9 mouse cellular contexts compared by ENCODE assay signal in genomic region chr1:45311388-45311787, GRCm38 (mm10). TPM values are rescaled to one million over a fixed set of nuclear protein-coding genes. Genes with fewer than 3 reads are reported as not detected.
A peak's percentile ranks its signal among the peaks of the same experiment; 100 is the strongest.
DNase-seq lines count a peak whose midpoint lies in the region; ATAC-seq and TF ChIP-seq lines count a peak whose summit lies in the region.
"Had no signal": no experiment of that assay in that cellular context is flagged by ENCODE, and none has a peak within 500 bp of the region (broad histone marks: within the 10 kb centered on the region; RNA-seq: fewer than 3 reads in every experiment).

Gene Col3a1, plus strand, starts transcription at chr1:45311538.

- H3K79me2 ChIP-seq in heart, adult 2 months (replicated peaks; ENCODE audit: control insufficient read depth, insufficient read depth, low read length), result no peaks in the 10 kb centered on the region

- ATAC-seq in megakaryocyte progenitor cell, adult 5-6 weeks (replicated peaks; ENCODE audit: poor library complexity), result no peak

- peak within 1 kb of the TSS; percentile 33 for H3K4me3 ChIP-seq in heart, adult 2 months
- peak within 1 kb of the TSS; percentile 49 for H3K4me3 ChIP-seq in lung, adult 2 months (replicated peaks; ENCODE audit: extremely low read depth, low read depth, low read length)

- peak; percentile 91 for DNase-seq in 3T3-L1 (ENCODE audit: low read depth, low spot score)
- DNase-seq in embryo, embryonic 11 days, result peak; percentile 68
- peak; percentile 70 to 71 for DNase-seq in heart, adult 2 months
- DNase-seq in kidney, adult 18-20 months, result peak; percentile 11
- DNase-seq in lung, adult 2 months, result no peak
- DNase-seq in ovary, postnatal 36 days (ENCODE audit: low spot score), result peak; percentile 44
- DNase-seq in spleen, adult 12 weeks (ENCODE audit: low spot score), result no peak

- no peak for TF ChIP-seq CTCF in heart, adult 2 months (IDR thresholded peaks at IDR 0.05)
- TF ChIP-seq CTCF in lung, adult 2 months (IDR thresholded peaks at IDR 0.05; ENCODE audit: insufficient read depth, low read length), result no peak

- TF ChIP-seq EP300 in heart, adult 2 months (IDR thresholded peaks at IDR 0.05; ENCODE audit: insufficient read depth, low read depth, low read length), result no peak

- peak; percentile 83 for TF ChIP-seq POLR2A in heart, adult 2 months (IDR thresholded peaks at IDR 0.05; ENCODE audit: insufficient read depth, low read depth, low read length)
- peak; percentile 69; the same call in 1 of the 2 replicates for TF ChIP-seq POLR2A in lung, adult 2 months (IDR thresholded peaks at IDR 0.05; ENCODE audit: borderline replicate concordance, extremely low read depth, low read depth, low read length)

- intact Hi-C loops in heart, adult 2 months (cut with DNase I), result loop anchor here (5.0 to 10.0 kb wide), 3 partner anchors 127 to 1087 kb away; no protein-coding TSS in a partner anchor

- H3K36me3 ChIP-seq in heart, adult 2 months (ENCODE audit: control insufficient read depth, insufficient read depth, low read length), result no peaks in the 10 kb centered on the region

- WGBS in heart, adult 2 months, result 39% methylated on average over 4 of the region's 4 CpGs
- 52% methylated on average over 4 of the region's 4 CpGs for WGBS in lung, adult 2 months

- H3K27ac ChIP-seq in heart, adult 2 months, result peak within 1 kb of the TSS; percentile 80
- H3K27ac ChIP-seq: macrophage had no signal

- no peaks in the 10 kb centered on the region for H3K27me3 ChIP-seq in heart, adult 2 months (ENCODE audit: control insufficient read depth, insufficient read depth, low read length)

- H3K4me1 ChIP-seq in heart, adult 2 months (ENCODE audit: control insufficient read depth, insufficient read depth, low read length), result no peaks in the 10 kb centered on the region; the same call in 1 of the 2 replicates
- H3K4me1 ChIP-seq in lung, adult 2 months (ENCODE audit: control insufficient read depth, insufficient read depth, low read length), result no peaks in the 10 kb centered on the region

- H3K9ac ChIP-seq in heart, adult 2 months (ENCODE audit: low read depth, low read length), result peak within 1 kb of the TSS; percentile 60; the same call in 1 of the 2 replicates

RNA-seq across cellular contexts. Expression of gene Col3a1, which starts in this region (rescaled TPM):
- total RNA-seq in heart, adult 2 months (2021), result 100 to 1,000 TPM in 1 of 2 experiments, 10 to 100 TPM in 1; 77.8 to 183 TPM
- 78.8 and 130 TPM in 2 replicates for polyA plus RNA-seq in heart, adult 2 months (2012; rRNA removed)
- polyA plus RNA-seq in lung, adult 2 months (2012; rRNA removed), result 94.4 and 128 TPM in 2 replicates
- total RNA-seq in megakaryocyte progenitor cell, adult 5-6 weeks (2015), result not detected in 2 replicates
- total RNA-seq in megakaryocyte progenitor cell, adult 5-6 weeks (2017), result not detected in 2 replicates

Comparison
In these comparisons a context has a peak if more than half of its experiments do, and no peak if none do; other contexts are left out.
1. RNA of gene Col3a1 (total RNA-seq): 77.8 to 183 TPM in heart, adult 2 months; not detected in megakaryocyte progenitor cell, adult 5-6 weeks; every median in the first group is over 10 times any median in the second.
2. DNase-seq: peak in 3T3-L1 (single experiment), embryo, embryonic 11 days (single experiment), heart, adult 2 months (2 of 2), kidney, adult 18-20 months (single experiment) and ovary, postnatal 36 days (single experiment); none in lung, adult 2 months (single experiment) and spleen, adult 12 weeks (single experiment).